Mouse (Mus musculus) cerebellum, adult 2 months (tissue): ENCODE data around the gene Cep78.

Source experiments
- CTCF ChIP-seq: fragments of 200-500 bp; IDR thresholded peaks from 2 replicates; pipeline ENCODE4 v1.5.1; 2011; ENCODE audit warnings: low read depth, mild to moderate bottlenecking, control low read depth, low read length, moderate library complexity, borderline replicate concordance; ENCODE audit not compliant: insufficient read depth
- POLR2A ChIP-seq: fragments of 200-500 bp; IDR thresholded peaks from 2 replicates; pipeline ENCODE4 v1.6.1; 2011; ENCODE audit warnings: low read length, control low read depth, borderline replicate concordance; ENCODE audit not compliant: insufficient read depth

GRCm38 (mm10) chr19:15948867-15949266 lies 35.9 kb downstream of the Cep78 start:
- no peak for TF ChIP-seq CTCF
- no peak for TF ChIP-seq POLR2A
